Mouse (Mus musculus): ENCODE measurements around the gene Pbrm1.

Pbrm1 gene

DNA sequence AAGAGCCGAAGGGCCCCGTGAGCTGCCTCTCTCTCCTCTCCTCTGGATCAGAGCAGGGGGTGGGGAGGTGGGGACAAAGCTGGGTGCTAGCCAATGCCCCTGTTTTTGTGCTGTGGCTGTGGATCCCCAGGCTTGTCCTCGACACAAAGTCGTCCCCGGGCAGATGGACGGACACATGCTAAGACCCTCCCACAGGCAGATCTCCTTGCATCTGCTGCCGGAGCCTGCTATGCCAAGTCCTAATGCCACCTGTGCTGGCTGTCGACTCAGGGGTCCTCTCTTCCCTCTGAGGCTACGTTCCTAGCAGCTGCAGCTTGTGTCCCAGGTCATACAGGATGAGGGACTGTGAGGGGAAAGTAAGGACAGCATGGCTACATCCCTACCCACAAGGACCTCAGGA lies 147.9 kb downstream of the Pbrm1 start:
- no peak for DNase-seq (ENCODE audit: low spot score in 2 of 2)

DNA sequence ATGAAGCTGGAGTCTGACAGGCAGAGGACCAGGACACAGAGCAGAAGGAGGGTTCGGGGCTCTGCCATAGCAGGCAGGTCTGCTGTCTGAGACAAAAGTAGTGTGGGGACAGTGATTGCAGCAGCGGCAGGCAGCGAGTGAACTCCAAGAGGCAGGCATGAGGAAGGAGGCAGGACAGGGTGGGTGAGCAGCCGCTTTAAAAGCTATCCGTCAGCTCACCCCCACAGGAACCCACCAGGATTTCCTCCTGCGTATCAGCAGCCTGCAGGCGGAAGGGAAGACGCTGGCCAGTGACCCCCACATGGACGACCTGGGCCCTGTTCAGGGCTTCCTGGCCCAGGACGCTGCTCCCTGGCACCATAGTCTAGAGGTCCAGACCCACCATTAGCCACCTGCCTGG lies 149.5 kb downstream of the Pbrm1 start, which contains the start of gene Stab1:
TSS of gene Stab1 (minus strand) at position 217 of the 400 bp plus-strand sequence.
- DNase-seq (ENCODE audit: low spot score in 2 of 2): no peak

DNA sequence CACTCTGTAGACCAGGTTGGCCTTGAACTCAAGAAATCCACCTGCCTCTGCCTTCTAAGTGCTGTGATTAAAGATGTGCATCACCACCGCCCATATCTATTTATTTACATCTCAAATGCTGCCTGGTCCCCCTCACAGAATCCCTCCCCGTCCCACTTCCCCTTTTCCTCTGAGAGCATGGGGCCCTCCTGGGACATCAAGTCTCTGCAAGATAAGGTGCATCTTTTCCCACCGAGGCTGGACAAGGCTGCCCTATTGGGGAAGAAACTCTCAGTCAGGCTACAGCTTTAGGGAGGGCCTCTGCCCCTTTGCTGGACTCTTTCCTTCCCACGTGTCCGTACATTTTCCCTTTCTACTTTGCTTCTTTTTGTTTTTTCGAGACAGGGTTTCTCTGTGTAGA lies 150.6 kb downstream of the Pbrm1 start:
- DNase-seq (ENCODE audit: low spot score in 2 of 2): no peak

DNA sequence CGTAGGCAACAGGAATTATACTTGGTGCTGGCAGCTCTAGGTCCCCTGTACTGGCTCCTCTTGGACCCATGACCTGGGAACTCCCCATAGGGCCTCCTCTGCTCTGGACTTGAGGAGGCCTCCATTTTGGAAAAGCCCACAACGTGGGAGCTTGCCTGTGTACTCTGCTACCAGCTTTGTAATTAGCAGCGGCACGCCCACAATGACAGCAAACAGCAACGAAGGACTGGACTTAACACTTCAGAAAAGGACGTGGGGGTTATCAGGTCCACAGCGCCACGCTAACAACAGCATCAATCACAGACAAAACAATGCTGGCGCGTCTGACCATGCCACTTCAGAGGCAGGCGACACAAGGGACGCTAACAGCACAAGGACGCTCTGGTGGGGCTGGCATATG lies 152.0 kb downstream of the Pbrm1 start:
- no peak for DNase-seq (ENCODE audit: low spot score in 2 of 2)

All from frontal cortex, postnatal 10 days (tissue).